Mouse (Mus musculus): ENCODE results near the gene Ccnc. TPM values are rescaled to one million over a fixed set of nuclear protein-coding genes. Genes with fewer than 3 reads are reported as not detected.
A peak's percentile ranks its signal among the peaks of the same experiment; 100 is the strongest.

Ccnc gene
- polyA plus RNA-seq, 1 experiment from 2014 or later = 71.5 TPM

- H3K4me2 ChIP-seq (ENCODE audit: low read depth, low read length) = peak within 1 kb of the TSS; percentile 33
- H3K4me1 ChIP-seq (ENCODE audit: control insufficient read depth, insufficient read depth, low read length) = peaks cover 13% of the 10 kb centered on the region; the same call in 1 of the 2 replicates
- H3K27me3 ChIP-seq (ENCODE audit: control insufficient read depth, insufficient read depth, low read length) = peaks cover 45% of the 10 kb centered on the region
- H3K36me3 ChIP-seq (ENCODE audit: control insufficient read depth, insufficient read depth, low read length) = no peaks in the 10 kb centered on the region
- ATAC-seq (ENCODE audit: low read depth) = peak; percentile 76
- H3K9me3 ChIP-seq (ENCODE audit: control insufficient read depth, low read length) = no peaks in the 10 kb centered on the region
- WGBS = under 1% methylated on average over 37 of the region's 38 CpGs
- no peak within 1 kb of the TSS for H3K9ac ChIP-seq (replicated peaks; ENCODE audit: low read depth, low read length)
- no peak within 1 kb of the TSS for H3K27ac ChIP-seq (ENCODE audit: low read depth, low read length)
- H3K4me3 ChIP-seq (ENCODE audit: low read depth, low read length) = peak within 1 kb of the TSS; percentile 24
These were observed 41.9 kb upstream of the Ccnc start, which contains the start of gene Prdm13 for GRCm38 (mm10) chr4:21685595-21686091. Gene Prdm13, minus strand, starts transcription at chr4:21685963.

GRCm38 (mm10) chr4:21686416-21686815, 41.1 kb upstream of the Ccnc start:
- peaks cover 13% of the 10 kb centered on the region; the same call in 1 of the 2 replicates for H3K4me1 ChIP-seq (ENCODE audit: control insufficient read depth, insufficient read depth, low read length)
- under 1% methylated on average over 11 of the region's 11 CpGs for WGBS
- no peak for ATAC-seq (ENCODE audit: low read depth)
- H3K4me3 ChIP-seq (ENCODE audit: low read depth, low read length) = no peak overlapping the region
- H3K9me3 ChIP-seq (ENCODE audit: control insufficient read depth, low read length) = no peaks in the 10 kb centered on the region
- H3K4me2 ChIP-seq (ENCODE audit: low read depth, low read length) = no peak overlapping the region
- H3K36me3 ChIP-seq (ENCODE audit: control insufficient read depth, insufficient read depth, low read length) = no peaks in the 10 kb centered on the region
- no peak overlapping the region for H3K9ac ChIP-seq (replicated peaks; ENCODE audit: low read depth, low read length)
- H3K27me3 ChIP-seq (ENCODE audit: control insufficient read depth, insufficient read depth, low read length) = peaks cover 48% of the 10 kb centered on the region
- H3K27ac ChIP-seq (ENCODE audit: low read depth, low read length) = no peak overlapping the region

- H3K36me3 ChIP-seq (ENCODE audit: control insufficient read depth, insufficient read depth, low read length) = no peaks in the 10 kb centered on the region
- no peak overlapping the region for H3K4me3 ChIP-seq (ENCODE audit: low read depth, low read length)
- no peak overlapping the region for H3K27ac ChIP-seq (ENCODE audit: low read depth, low read length)
- H3K4me2 ChIP-seq (ENCODE audit: low read depth, low read length) = no peak overlapping the region
- no peak overlapping the region for H3K9ac ChIP-seq (replicated peaks; ENCODE audit: low read depth, low read length)
- no peak for ATAC-seq (ENCODE audit: low read depth)
- peaks cover 13% of the 10 kb centered on the region; the same call in 1 of the 2 replicates for H3K4me1 ChIP-seq (ENCODE audit: control insufficient read depth, insufficient read depth, low read length)
- peaks cover 48% of the 10 kb centered on the region for H3K27me3 ChIP-seq (ENCODE audit: control insufficient read depth, insufficient read depth, low read length)
- H3K9me3 ChIP-seq (ENCODE audit: control insufficient read depth, low read length) = no peaks in the 10 kb centered on the region
- WGBS = 2% methylated on average over 5 of the region's 5 CpGs
These were observed 40.6 kb upstream of the Ccnc start for GRCm38 (mm10) chr4:21686934-21687333.

- ATAC-seq (ENCODE audit: low read depth) = peak; percentile 61
- WGBS = under 1% methylated on average over 50 of the region's 51 CpGs
- Histone ChIP-seq H3K9ac (replicated peaks; ENCODE audit: low read depth, low read length) (peak overlapping the region; percentile 46), H3K9me3 (ENCODE audit: control insufficient read depth, low read length) (no peaks in the 10 kb centered on the region), H3K27ac (ENCODE audit: low read depth, low read length) (peak overlapping the region; percentile 71), H3K4me3 (ENCODE audit: low read depth, low read length) (peak overlapping the region; percentile 44), H3K36me3 (ENCODE audit: control insufficient read depth, insufficient read depth, low read length) (no peaks in the 10 kb centered on the region), H3K4me2 (ENCODE audit: low read depth, low read length) (peak overlapping the region; percentile 73), H3K4me1 (ENCODE audit: control insufficient read depth, insufficient read depth, low read length) (peaks cover 13% of the 10 kb centered on the region; the same call in 1 of the 2 replicates), H3K27me3 (ENCODE audit: control insufficient read depth, insufficient read depth, low read length) (peaks cover 44% of the 10 kb centered on the region)
These were observed 39.5 kb upstream of the Ccnc start for GRCm38 (mm10) chr4:21687783-21688702.

GRCm38 (mm10) chr4:21688703-21689200, 38.7 kb upstream of the Ccnc start:
- Histone ChIP-seq H3K4me2 (ENCODE audit: low read depth, low read length) (peak overlapping the region; percentile 73), H3K27ac (ENCODE audit: low read depth, low read length) (peak overlapping the region; percentile 71), H3K4me1 (ENCODE audit: control insufficient read depth, insufficient read depth, low read length) (peaks cover 13% of the 10 kb centered on the region; the same call in 1 of the 2 replicates), H3K36me3 (ENCODE audit: control insufficient read depth, insufficient read depth, low read length) (no peaks in the 10 kb centered on the region), H3K27me3 (ENCODE audit: control insufficient read depth, insufficient read depth, low read length) (peaks cover 41% of the 10 kb centered on the region), H3K4me3 (ENCODE audit: low read depth, low read length) (peak overlapping the region; percentile 44), H3K9ac (replicated peaks; ENCODE audit: low read depth, low read length) (peak overlapping the region; percentile 46), H3K9me3 (ENCODE audit: control insufficient read depth, low read length) (no peaks in the 10 kb centered on the region)
- peak; percentile 36; the same call in 1 of the 2 replicates for ATAC-seq (ENCODE audit: low read depth)
- under 1% methylated on average over 46 of the region's 64 CpGs for WGBS

GRCm38 (mm10) chr4:21689492-21689941, 38.0 kb upstream of the Ccnc start:
- under 1% methylated on average over 18 of the region's 18 CpGs for WGBS
- no peak overlapping the region for H3K9ac ChIP-seq (replicated peaks; ENCODE audit: low read depth, low read length)
- no peak overlapping the region for H3K27ac ChIP-seq (ENCODE audit: low read depth, low read length)
- H3K4me2 ChIP-seq (ENCODE audit: low read depth, low read length) = peak overlapping the region; percentile 73
- H3K9me3 ChIP-seq (ENCODE audit: control insufficient read depth, low read length) = no peaks in the 10 kb centered on the region
- peak overlapping the region; percentile 44; the same call in 1 of the 2 replicates for H3K4me3 ChIP-seq (ENCODE audit: low read depth, low read length)
- peaks cover 13% of the 10 kb centered on the region; the same call in 1 of the 2 replicates for H3K4me1 ChIP-seq (ENCODE audit: control insufficient read depth, insufficient read depth, low read length)
- peak; percentile 4; the same call in 1 of the 2 replicates for ATAC-seq (ENCODE audit: low read depth)
- no peaks in the 10 kb centered on the region for H3K36me3 ChIP-seq (ENCODE audit: control insufficient read depth, insufficient read depth, low read length)
- H3K27me3 ChIP-seq (ENCODE audit: control insufficient read depth, insufficient read depth, low read length) = peaks cover 41% of the 10 kb centered on the region

- no peak overlapping the region for H3K27ac ChIP-seq (ENCODE audit: low read depth, low read length)
- peaks cover 13% of the 10 kb centered on the region; the same call in 1 of the 2 replicates for H3K4me1 ChIP-seq (ENCODE audit: control insufficient read depth, insufficient read depth, low read length)
- H3K27me3 ChIP-seq (ENCODE audit: control insufficient read depth, insufficient read depth, low read length) = peaks cover 41% of the 10 kb centered on the region
- no peaks in the 10 kb centered on the region for H3K9me3 ChIP-seq (ENCODE audit: control insufficient read depth, low read length)
- H3K4me3 ChIP-seq (ENCODE audit: low read depth, low read length) = no peak overlapping the region
- no peak for ATAC-seq (ENCODE audit: low read depth)
- no peak overlapping the region for H3K9ac ChIP-seq (replicated peaks; ENCODE audit: low read depth, low read length)
- no peak overlapping the region for H3K4me2 ChIP-seq (ENCODE audit: low read depth, low read length)
- H3K36me3 ChIP-seq (ENCODE audit: control insufficient read depth, insufficient read depth, low read length) = no peaks in the 10 kb centered on the region
- 5% methylated on average over 7 of the region's 7 CpGs for WGBS
These were observed 37.3 kb upstream of the Ccnc start for GRCm38 (mm10) chr4:21690221-21690620.

- WGBS = 29% methylated on average over 7 of the region's 7 CpGs
- H3K36me3 ChIP-seq (ENCODE audit: control insufficient read depth, insufficient read depth, low read length) = no peaks in the 10 kb centered on the region
- no peaks in the 10 kb centered on the region for H3K4me1 ChIP-seq (ENCODE audit: control insufficient read depth, insufficient read depth, low read length)
- H3K27me3 ChIP-seq (ENCODE audit: control insufficient read depth, insufficient read depth, low read length) = peaks cover 10% of the 10 kb centered on the region
- H3K9me3 ChIP-seq (ENCODE audit: control insufficient read depth, low read length) = no peaks in the 10 kb centered on the region
- no peak overlapping the region for H3K27ac ChIP-seq (ENCODE audit: low read depth, low read length)
- H3K4me2 ChIP-seq (ENCODE audit: low read depth, low read length) = no peak overlapping the region
- H3K9ac ChIP-seq (replicated peaks; ENCODE audit: low read depth, low read length) = no peak overlapping the region
- no peak overlapping the region for H3K4me3 ChIP-seq (ENCODE audit: low read depth, low read length)
- ATAC-seq (ENCODE audit: low read depth) = peak; percentile 61; the same call in 1 of the 2 replicates
These were observed 31.8 kb upstream of the Ccnc start for GRCm38 (mm10) chr4:21695638-21696254.

Measured in neural tube, embryonic 14.5 days (tissue).